Mouse (Mus musculus) liver, embryonic 18 days (tissue): ENCODE results near the gene Gm20683. TPM values are rescaled to one million over a fixed set of nuclear protein-coding genes. Genes with fewer than 3 reads are reported as not detected.

Experiments
- polyA plus RNA-seq: library from polyadenylated mRNA; depleted of rRNA; stranded (reverse); fragments of >200 nt; gene quantifications from 2 replicates; pipeline ENCODE4 v1.2.3, GENCODE M21; 2012; rRNA removed

Gm20683 gene
- polyA plus RNA-seq, 1 experiment, result 2.9 TPM

Other genes starting within 250 kb of the Gm20683 start
- gene Gng13, start 124.6 kb downstream of the Gm20683 start, polyA plus RNA-seq, result 0.05 TPM in 1 of 2 replicates, not detected in the other
- 5.2 and 6.8 TPM in 2 replicates for gene Chtf18, start 114.3 kb downstream of the Gm20683 start, polyA plus RNA-seq
- gene Rpusd1, start 114.1 kb downstream of the Gm20683 start, polyA plus RNA-seq, result 7.9 and 8.1 TPM in 2 replicates
- gene Mslnl, start 105.7 kb downstream of the Gm20683 start, polyA plus RNA-seq, result not detected in 2 replicates
- 8.0 and 9.1 TPM in 2 replicates for gene Msln, start 87.4 kb downstream of the Gm20683 start, polyA plus RNA-seq
- gene Narfl, start 68.0 kb downstream of the Gm20683 start, polyA plus RNA-seq, result 10.9 and 12.1 TPM in 2 replicates
- gene Haghl, start 56.1 kb downstream of the Gm20683 start, polyA plus RNA-seq, result 7.7 and 9.7 TPM in 2 replicates
- 0.01 and 0.02 TPM in 2 replicates for gene Ccdc78, start 55.2 kb downstream of the Gm20683 start, polyA plus RNA-seq
- 45.0 and 49.0 TPM in 2 replicates for gene Fam173a, start 48.9 kb downstream of the Gm20683 start, polyA plus RNA-seq
- gene AC134908.4, start 46.1 kb downstream of the Gm20683 start, polyA plus RNA-seq, result not detected in 2 replicates
- gene Metrn, start 44.6 kb downstream of the Gm20683 start, polyA plus RNA-seq, result 13.1 and 16.2 TPM in 2 replicates
- gene Fbxl16, start 32.7 kb downstream of the Gm20683 start, polyA plus RNA-seq, result 0.08 TPM in 2 replicates
- gene Wdr24, start 18.1 kb downstream of the Gm20683 start, polyA plus RNA-seq, result 14.1 and 15.5 TPM in 2 replicates
- 22.4 and 24.2 TPM in 2 replicates for gene Jmjd8, start 12.9 kb downstream of the Gm20683 start, polyA plus RNA-seq
- gene Stub1, start 8.4 kb downstream of the Gm20683 start, polyA plus RNA-seq, result 82.1 and 92.4 TPM in 2 replicates
- gene Rhbdl1, start 4.5 kb downstream of the Gm20683 start, polyA plus RNA-seq, result 1.3 and 2.0 TPM in 2 replicates
- 28.3 and 35.9 TPM in 2 replicates for gene Rhot2, start 3.1 kb upstream of the Gm20683 start, polyA plus RNA-seq
- gene Wdr90, start 19.7 kb upstream of the Gm20683 start, polyA plus RNA-seq, result 8.8 and 9.9 TPM in 2 replicates
- 34.5 and 45.2 TPM in 2 replicates for gene Mcrip2, start 27.0 kb upstream of the Gm20683 start, polyA plus RNA-seq
- 61.8 and 63.8 TPM in 2 replicates for gene Mettl26, start 33.3 kb upstream of the Gm20683 start, polyA plus RNA-seq
- gene Wfikkn1, start 39.1 kb upstream of the Gm20683 start, polyA plus RNA-seq, result 0.13 and 0.16 TPM in 2 replicates
- 8.7 and 11.1 TPM in 2 replicates for gene Rab40c, start 78.0 kb upstream of the Gm20683 start, polyA plus RNA-seq
- 123 and 127 TPM in 2 replicates for gene Pigq, start 103.2 kb upstream of the Gm20683 start, polyA plus RNA-seq
- gene Nhlrc4, start 103.2 kb upstream of the Gm20683 start, polyA plus RNA-seq, result 2.6 and 3.4 TPM in 2 replicates
- gene A930017K11Rik, start 110.8 kb upstream of the Gm20683 start, polyA plus RNA-seq, result 0.03 and 0.04 TPM in 2 replicates
- gene Capn15, start 144.0 kb upstream of the Gm20683 start, polyA plus RNA-seq, result 5.2 and 6.5 TPM in 2 replicates
- 4.6 and 4.8 TPM in 2 replicates for gene Rab11fip3, start 227.8 kb upstream of the Gm20683 start, polyA plus RNA-seq
- gene Decr2, start 248.6 kb upstream of the Gm20683 start, polyA plus RNA-seq, result 55.4 and 64.8 TPM in 2 replicates